Comparison of ENCODE assay signal across 33 mouse cellular contexts in the genomic region with DNA sequence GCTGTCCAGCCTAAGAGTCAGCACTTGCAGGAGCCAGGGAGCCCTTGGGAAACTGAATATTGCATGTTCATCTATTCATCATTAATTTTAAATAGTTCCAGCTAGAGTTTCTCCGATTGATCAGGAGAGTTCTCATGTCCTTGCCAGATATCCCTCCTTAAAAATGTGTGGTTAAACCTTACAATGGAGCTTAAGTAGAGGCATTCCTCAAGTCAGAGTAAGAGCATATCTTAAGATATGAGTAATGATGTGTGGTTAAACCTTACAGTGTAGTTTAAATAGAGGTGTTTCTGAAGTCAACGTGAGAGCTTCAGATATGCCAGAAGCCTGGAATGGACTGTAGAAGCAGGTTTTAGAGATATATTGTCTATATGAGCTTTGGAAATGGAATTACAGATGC.
"Had no signal": no experiment of that assay in that cellular context is flagged by ENCODE, and none has a peak within 500 bp of the region (broad histone marks: within the 10 kb centered on the region; RNA-seq: fewer than 3 reads in every experiment).

No protein-coding gene starts in this region.

- H3K27ac ChIP-seq: heart, embryonic 13.5 days; heart, embryonic 15.5 days; hindbrain, embryonic 10.5 days; hindbrain, embryonic 12.5 days; hindbrain, embryonic 13.5 days; hindbrain, embryonic 14.5 days; hindbrain, embryonic 15.5 days; intestine, embryonic 15.5 days; kidney, embryonic 15.5 days; kidney, postnatal 0 days; layer of hippocampus, adult 2 months; left cerebral cortex, adult 2 months had no signal

- H3K9ac ChIP-seq: heart, embryonic 12.5 days; heart, embryonic 13.5 days; heart, embryonic 15.5 days; hindbrain, embryonic 12.5 days; hindbrain, embryonic 13.5 days; hindbrain, embryonic 14.5 days; hindbrain, embryonic 15.5 days; intestine, embryonic 15.5 days; kidney, embryonic 15.5 days had no signal

- H3K4me1 ChIP-seq: heart, embryonic 12.5 days; heart, embryonic 13.5 days; heart, embryonic 15.5 days; hindbrain, embryonic 10.5 days; hindbrain, embryonic 12.5 days; hindbrain, embryonic 15.5 days; intestine, embryonic 15.5 days; kidney, embryonic 15.5 days had no signal

- ATAC-seq: hindbrain, embryonic 16.5 days; inflammation-experienced regulatory T-cells, adult 6 months; intestine, embryonic 15.5 days; intestine, embryonic 16.5 days; intestine, postnatal 0 days had no signal

- H3K36me3 ChIP-seq: heart, embryonic 12.5 days; heart, embryonic 13.5 days; heart, embryonic 15.5 days; hindbrain, embryonic 10.5 days; hindbrain, embryonic 12.5 days; hindbrain, embryonic 13.5 days; hindbrain, embryonic 15.5 days; intestine, embryonic 15.5 days; kidney, embryonic 15.5 days had no signal

- DNase-seq: heart, postnatal 10 days; heart, postnatal 14 days; heart, postnatal 36 days; heart, postnatal 4 days; kidney, adult 11 months; kidney, adult 18-20 months; kidney, adult 2 months; kidney, adult 8-10 months; kidney, adult 9 months; kidney, postnatal 10 days; kidney, postnatal 14 days; kidney, postnatal 25 days; kidney, postnatal 36 days; kidney, postnatal 4 days; layer of hippocampus, adult 9-11 months; layer of hippocampus, postnatal 36 days had no signal

- H3K27me3 ChIP-seq: heart, embryonic 12.5 days; heart, embryonic 13.5 days; heart, embryonic 15.5 days; hindbrain, embryonic 12.5 days; hindbrain, embryonic 13.5 days; hindbrain, embryonic 15.5 days; intestine, embryonic 15.5 days; kidney, embryonic 15.5 days had no signal

- H3K9me3 ChIP-seq: heart, embryonic 12.5 days; heart, embryonic 13.5 days; heart, embryonic 15.5 days; hindbrain, embryonic 10.5 days; hindbrain, embryonic 12.5 days; hindbrain, embryonic 13.5 days; hindbrain, embryonic 15.5 days; intestine, embryonic 15.5 days; kidney, embryonic 15.5 days had no signal

- H3K4me2 ChIP-seq: heart, embryonic 12.5 days; heart, embryonic 13.5 days; heart, embryonic 15.5 days; hindbrain, embryonic 12.5 days; hindbrain, embryonic 13.5 days; hindbrain, embryonic 14.5 days; hindbrain, embryonic 15.5 days; intestine, embryonic 15.5 days; kidney, embryonic 15.5 days had no signal

- H3K4me3 ChIP-seq: heart, embryonic 12.5 days; heart, embryonic 13.5 days; heart, embryonic 15.5 days; hindbrain, embryonic 10.5 days; hindbrain, embryonic 12.5 days; hindbrain, embryonic 13.5 days; hindbrain, embryonic 15.5 days; intestine, embryonic 15.5 days; kidney, embryonic 15.5 days; layer of hippocampus, adult 2 months; left cerebral cortex, adult 2 months had no signal
